Mouse (Mus musculus) small intestine, adult 2 months (tissue): ENCODE results near the gene Oscar.

Experiments
- CTCF ChIP-seq: fragments of 200-500 bp; IDR thresholded peaks from 2 replicates; pipeline ENCODE4 v1.5.1; 2012; ENCODE audit warnings: low read depth, mild to moderate bottlenecking, control low read depth, inconsistent platforms, low read length, moderate library complexity, mixed read lengths; ENCODE audit not compliant: insufficient replicate concordance, insufficient read length; ENCODE audit errors: extremely low read depth
- POLR2A ChIP-seq: fragments of 200-500 bp; IDR thresholded peaks from 2 replicates; pipeline ENCODE4 v1.6.1; 2012; ENCODE audit warnings: low read depth, mild to moderate bottlenecking, control low read depth, inconsistent platforms, low read length, moderate library complexity

DNA sequence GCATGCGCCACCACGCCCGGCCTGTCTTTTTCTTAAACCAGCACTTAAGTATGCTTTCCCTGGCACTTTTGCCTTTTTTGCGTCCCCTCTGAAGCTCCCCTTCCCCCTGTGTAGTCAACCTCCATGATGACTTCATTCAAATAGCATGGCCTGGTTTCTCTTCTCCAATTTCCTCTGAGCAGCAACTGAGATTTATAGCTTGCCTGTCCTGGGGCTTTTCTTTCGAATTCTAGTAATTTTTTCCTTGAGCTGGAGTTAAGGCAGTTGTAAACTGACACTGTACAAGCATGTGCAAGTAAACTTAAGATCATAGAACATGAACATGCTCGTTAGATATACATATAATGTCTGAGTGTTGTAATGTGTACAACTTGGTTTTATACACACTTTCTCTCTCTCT, 8.6 kb downstream of the Oscar start:
- TF ChIP-seq CTCF (no peak), POLR2A (no peak)
